Mouse (Mus musculus) embryo, embryonic 10.5 days (tissue): Measurements from ENCODE around the gene Pnpo.

Source experiments
- DNase-seq: peaks from one replicate; pipeline ENCODE4 v3.0.0-alpha.2; 2015; ENCODE audit warnings: low spot score

Gene Pnpo

GRCm38 (mm10) chr11:96943746-96944304 lies at the start of gene Pnpo:
Gene Pnpo, minus strand, starts transcription at chr11:96943986.
- peak; percentile 95 for DNase-seq

- DNase-seq, result peak; percentile 69
These were observed 49.0 kb upstream of the Pnpo start for GRCm38 (mm10) chr11:96992722-96993311.

GRCm38 (mm10) chr11:96991501-96991900 lies 47.7 kb upstream of the Pnpo start:
- DNase-seq, result no peak

- no peak for DNase-seq
These were observed 44.3 kb upstream of the Pnpo start for GRCm38 (mm10) chr11:96987873-96988655.

GRCm38 (mm10) chr11:96986463-96986862 lies 42.7 kb upstream of the Pnpo start:
- no peak for DNase-seq

GRCm38 (mm10) chr11:96984903-96985302 lies 41.1 kb upstream of the Pnpo start:
- DNase-seq, result no peak

GRCm38 (mm10) chr11:96982859-96983258 lies 39.1 kb upstream of the Pnpo start, which contains the start of gene Sp2:
Gene Sp2, minus strand, starts transcription at chr11:96982959.
- no peak for DNase-seq

GRCm38 (mm10) chr11:96982355-96982754 lies 38.6 kb upstream of the Pnpo start:
- DNase-seq, result peak; percentile 91

GRCm38 (mm10) chr11:96981461-96981860 lies 37.7 kb upstream of the Pnpo start:
- DNase-seq, result no peak

- no peak for DNase-seq
These were observed 36.2 kb upstream of the Pnpo start for GRCm38 (mm10) chr11:96980021-96980420.

GRCm38 (mm10) chr11:96979329-96979728 lies 35.5 kb upstream of the Pnpo start:
- no peak for DNase-seq

GRCm38 (mm10) chr11:96978401-96979246 lies 34.8 kb upstream of the Pnpo start:
- peak; percentile 7 for DNase-seq

- peak; percentile 100 for DNase-seq
These were observed 34.0 kb upstream of the Pnpo start for GRCm38 (mm10) chr11:96977606-96978400.

- DNase-seq, result peak; percentile 89
These were observed 33.3 kb upstream of the Pnpo start for GRCm38 (mm10) chr11:96976911-96977591.

- no peak for DNase-seq
These were observed 32.5 kb upstream of the Pnpo start for GRCm38 (mm10) chr11:96976379-96976687.

GRCm38 (mm10) chr11:96975511-96976378 lies 32.0 kb upstream of the Pnpo start:
- DNase-seq, result no peak

- no peak for DNase-seq
These were observed 31.0 kb upstream of the Pnpo start for GRCm38 (mm10) chr11:96974813-96975212.

- DNase-seq, result no peak
These were observed 29.7 kb upstream of the Pnpo start for GRCm38 (mm10) chr11:96973426-96973964.

- DNase-seq, result no peak
These were observed 29.1 kb upstream of the Pnpo start for GRCm38 (mm10) chr11:96972906-96973305.

GRCm38 (mm10) chr11:96970341-96970740 lies 26.6 kb upstream of the Pnpo start:
- no peak for DNase-seq
